Mouse (Mus musculus) forebrain, postnatal 0 days (tissue): ENCODE results near the gene Srrm4. TPM values are rescaled to one million over a fixed set of nuclear protein-coding genes. Genes with fewer than 3 reads are reported as not detected.

ENCODE experiments used
- ATAC-seq: fragments of 200-750 bp; cut with Nextera tagmentation; 2 replicates; pipeline ENCODE4 v1.8.0; 2017; ENCODE audit warnings: mild to moderate bottlenecking, moderate library complexity
- DNase-seq: peaks from one replicate; pipeline ENCODE4 v3.0.0-alpha.2; 2015
- H3K27ac ChIP-seq: fragments of 300-500 bp; sonication (generic); 2 replicates; pipeline ENCODE4 v1.5.1; 2014; ENCODE audit warnings: low read depth, mild to moderate bottlenecking, antibody characterized with exemption, low read length, moderate library complexity, mixed read lengths
- H3K27me3 ChIP-seq: fragments of 300-500 bp; sonication (generic); 2 replicates; pipeline ENCODE4 v1.6.1; 2014; ENCODE audit warnings: mild to moderate bottlenecking, low read length, mixed read lengths; ENCODE audit not compliant: insufficient read depth
- H3K36me3 ChIP-seq: fragments of 300-500 bp; sonication (generic); 2 replicates; pipeline ENCODE4 v1.6.1; 2014; ENCODE audit warnings: mild to moderate bottlenecking, moderate library complexity; ENCODE audit not compliant: insufficient read depth
- H3K4me1 ChIP-seq: fragments of 300-500 bp; sonication (generic); 2 replicates; pipeline ENCODE4 v1.6.1; 2014; ENCODE audit warnings: antibody characterized with exemption; ENCODE audit not compliant: insufficient read depth
- H3K4me2 ChIP-seq: fragments of 300-500 bp; sonication (generic); 2 replicates; pipeline ENCODE4 v1.6.1; 2014; ENCODE audit warnings: low read depth, mild to moderate bottlenecking, moderate library complexity
- H3K4me3 ChIP-seq: fragments of 300-500 bp; sonication (generic); 2 replicates; pipeline ENCODE4 v1.5.1; 2014; ENCODE audit warnings: low read depth, low read length, mixed read lengths
- H3K9ac ChIP-seq: fragments of 300-500 bp; sonication (generic); 2 replicates; pipeline ENCODE4 v1.6.1; 2014; ENCODE audit warnings: mild to moderate bottlenecking
- H3K9me3 ChIP-seq: fragments of 300-500 bp; sonication (generic); 2 replicates; pipeline ENCODE4 v1.6.1; 2016; ENCODE audit warnings: low read length
- CTCF ChIP-seq: sonication (generic); IDR thresholded peaks from 2 replicates; pipeline ENCODE4 v1.5.1; 2016; ENCODE audit warnings: antibody characterized with exemption, control low read depth, low read depth
- WGBS: fragments of 180-500 bp; shearing (Covaris S2); extraction: QIAGEN DNeasy Blood & Tissue Kit; methylation state at CpG from one replicate; pipeline ENCODE4 v1.1.7; 2014; 5-methylcytosine and 5-hydroxymethylcytosine counted together
- polyA plus RNA-seq: library from polyadenylated mRNA; unstranded; fragments of >200 nt; fragmentation: Nextera tagmentation; extraction: Ambion mirVana; gene quantifications from 2 replicates; pipeline ENCODE4 v1.2.1, GENCODE M21; 2015
- total RNA-seq: library from RNA; depleted of rRNA; stranded (reverse); fragments of >200 nt; gene quantifications from 2 replicates; pipeline ENCODE4 v1.2.3, GENCODE M21; 2014

Gene Srrm4
- total and polyA plus RNA-seq, 2 experiments from 2014 or later, result 12.7 to 16.4 TPM

DNA sequence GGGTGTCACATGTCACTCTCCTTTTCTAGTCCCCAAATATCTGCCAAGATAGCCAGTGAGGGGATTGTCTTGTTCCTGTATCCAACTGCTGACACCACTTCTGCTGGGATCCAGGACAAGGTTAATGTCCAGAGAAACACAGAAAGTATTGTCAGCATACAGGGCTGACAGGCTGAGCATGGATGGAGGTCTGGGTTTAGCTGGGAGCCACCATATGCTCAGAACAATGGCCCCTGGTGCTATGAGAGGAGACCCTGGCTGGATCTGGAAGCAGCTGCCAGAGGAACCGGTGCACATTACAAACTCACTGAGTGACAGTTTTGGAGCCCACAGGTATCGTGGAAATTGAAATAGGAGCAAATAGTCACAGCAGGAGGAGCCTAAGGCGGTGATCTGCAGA lies 52.3 kb downstream of the Srrm4 start:
- Histone ChIP-seq H3K4me3 (no peak overlapping the region), H3K27ac (peak overlapping the region; percentile 2; the same call in 1 of the 2 replicates), H3K9ac (no peak overlapping the region), H3K4me1 (peaks cover 3% of the 10 kb centered on the region; the same call in 1 of the 2 replicates), H3K9me3 (no peaks in the 10 kb centered on the region), H3K36me3 (no peaks in the 10 kb centered on the region), H3K4me2 (no peak overlapping the region), H3K27me3 (no peaks in the 10 kb centered on the region)
- 47% methylated on average over 3 of the region's 3 CpGs for WGBS
- no peak for DNase-seq
- no peak for TF ChIP-seq CTCF
- no peak for ATAC-seq

- ATAC-seq (no peak), DNase-seq (no peak)
- H3K27me3 ChIP-seq, result no peaks in the 10 kb centered on the region
- no peak overlapping the region for H3K27ac ChIP-seq
- no peak overlapping the region for H3K4me3 ChIP-seq
- H3K4me1 ChIP-seq, result peaks cover 3% of the 10 kb centered on the region; the same call in 1 of the 2 replicates
- peak; percentile 54 for TF ChIP-seq CTCF
- H3K4me2 ChIP-seq, result no peak overlapping the region
- 62% methylated on average over 3 of the region's 3 CpGs for WGBS
- no peak overlapping the region for H3K9ac ChIP-seq
- no peaks in the 10 kb centered on the region for H3K36me3 ChIP-seq
- H3K9me3 ChIP-seq, result no peaks in the 10 kb centered on the region
These were observed 53.1 kb downstream of the Srrm4 start for GRCm38 (mm10) chr5:116538491-116538890.

DNA sequence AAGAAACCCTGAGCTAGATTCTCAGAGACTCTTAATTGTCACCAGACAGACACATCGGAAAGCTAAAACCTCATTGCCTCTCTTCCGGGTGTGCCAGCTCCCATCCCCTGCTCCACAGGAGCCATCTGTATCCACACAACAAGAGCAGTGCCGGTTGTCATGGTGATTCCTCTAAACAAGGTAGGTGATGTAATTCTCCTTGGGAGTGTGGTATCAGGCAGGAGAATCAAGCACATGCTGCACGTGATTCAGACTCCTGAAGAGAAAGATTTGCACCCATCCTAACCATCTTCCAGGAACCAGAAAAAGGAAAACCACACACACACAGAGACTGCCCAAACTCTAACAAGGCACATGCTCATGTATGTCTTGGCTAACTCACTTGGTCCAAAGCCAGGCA lies 65.3 kb downstream of the Srrm4 start:
- Histone ChIP-seq H3K4me2 (no peak overlapping the region), H3K9me3 (no peaks in the 10 kb centered on the region), H3K4me1 (peaks cover 14% of the 10 kb centered on the region), H3K9ac (no peak overlapping the region), H3K27ac (peak overlapping the region; percentile 75), H3K27me3 (no peaks in the 10 kb centered on the region), H3K36me3 (no peaks in the 10 kb centered on the region), H3K4me3 (no peak overlapping the region)
- WGBS, result 16% methylated on average over 4 of the region's 4 CpGs
- ATAC-seq (peak; percentile 96), DNase-seq (peak; percentile 84)
- TF ChIP-seq CTCF, result no peak

DNA sequence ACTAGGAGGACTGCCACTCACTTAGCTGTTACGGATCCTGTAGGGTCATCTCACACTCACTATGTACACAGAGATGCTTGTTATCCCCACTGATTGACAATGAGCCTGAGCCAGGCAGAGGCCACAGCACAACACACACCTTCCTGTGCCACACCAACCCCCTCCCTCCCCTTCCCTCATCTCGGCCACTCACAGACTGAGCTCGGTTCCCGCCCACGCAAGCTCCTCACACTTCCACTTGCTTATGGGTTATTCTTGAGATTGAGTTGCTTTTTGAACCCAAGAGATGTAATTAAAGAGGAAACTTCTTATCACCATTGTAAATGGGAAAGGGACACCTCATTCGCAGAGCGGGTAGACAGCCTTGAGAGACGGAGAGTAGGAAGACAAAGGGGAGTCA lies 66.3 kb downstream of the Srrm4 start:
- 80% methylated on average over 8 of the region's 8 CpGs for WGBS
- no peak overlapping the region for H3K27ac ChIP-seq

GRCm38 (mm10) chr5:116523553-116523952 lies 68.1 kb downstream of the Srrm4 start:
- Histone ChIP-seq H3K4me1 (peaks cover 14% of the 10 kb centered on the region), H3K4me3 (no peak overlapping the region), H3K27me3 (no peaks in the 10 kb centered on the region), H3K9me3 (no peaks in the 10 kb centered on the region), H3K27ac (no peak overlapping the region), H3K4me2 (no peak overlapping the region), H3K36me3 (no peaks in the 10 kb centered on the region), H3K9ac (no peak overlapping the region)
- WGBS, result 88% methylated on average over 8 of the region's 8 CpGs
- no peak for DNase-seq
- no peak for ATAC-seq
- no peak for TF ChIP-seq CTCF

More for the DNA sequence above, 66.3 kb downstream of the Srrm4 start:
- ATAC-seq (no peak), DNase-seq (no peak)
- Histone ChIP-seq H3K36me3 (no peaks in the 10 kb centered on the region), H3K9ac (no peak overlapping the region), H3K4me3 (no peak overlapping the region), H3K9me3 (no peaks in the 10 kb centered on the region), H3K27me3 (no peaks in the 10 kb centered on the region), H3K4me2 (no peak overlapping the region), H3K4me1 (peaks cover 14% of the 10 kb centered on the region)
- TF ChIP-seq CTCF, result no peak

DNA sequence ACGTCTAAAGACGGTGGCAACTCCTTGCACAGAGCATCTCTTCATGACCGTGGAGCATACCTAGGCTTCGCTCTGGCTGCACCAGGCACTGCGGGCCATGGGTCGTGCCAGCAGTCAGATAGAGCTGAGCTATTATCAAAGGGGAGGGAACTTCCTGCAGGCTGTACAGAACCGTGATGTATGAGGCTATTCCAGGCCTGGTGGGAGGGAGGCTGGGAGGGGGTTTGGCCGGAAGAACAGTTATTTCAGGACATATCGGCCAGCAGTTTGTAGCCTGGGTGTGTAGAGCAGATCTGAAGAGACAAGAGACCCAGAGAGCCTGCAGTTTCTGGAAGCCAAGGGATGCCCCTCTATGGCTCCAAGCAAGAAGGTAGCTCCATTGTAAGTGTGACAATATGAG lies 68.5 kb downstream of the Srrm4 start:
- Histone ChIP-seq H3K9me3 (no peaks in the 10 kb centered on the region), H3K9ac (no peak overlapping the region), H3K4me2 (no peak overlapping the region), H3K4me1 (peaks cover 14% of the 10 kb centered on the region), H3K36me3 (no peaks in the 10 kb centered on the region), H3K27me3 (no peaks in the 10 kb centered on the region), H3K4me3 (no peak overlapping the region), H3K27ac (no peak overlapping the region)
- 53% methylated on average over 9 of the region's 9 CpGs for WGBS
- DNase-seq, result no peak
- ATAC-seq, result no peak
- TF ChIP-seq CTCF, result no peak

- Histone ChIP-seq H3K4me3 (no peak overlapping the region), H3K36me3 (no peaks in the 10 kb centered on the region), H3K9ac (no peak overlapping the region), H3K9me3 (no peaks in the 10 kb centered on the region), H3K4me2 (no peak overlapping the region), H3K27me3 (no peaks in the 10 kb centered on the region), H3K27ac (no peak overlapping the region), H3K4me1 (peaks cover 13% of the 10 kb centered on the region)
- WGBS, result 75% methylated on average over 11 of the region's 11 CpGs
- ATAC-seq (no peak), DNase-seq (no peak)
- no peak for TF ChIP-seq CTCF
These were observed 69.3 kb downstream of the Srrm4 start for GRCm38 (mm10) chr5:116522273-116522672.

DNA sequence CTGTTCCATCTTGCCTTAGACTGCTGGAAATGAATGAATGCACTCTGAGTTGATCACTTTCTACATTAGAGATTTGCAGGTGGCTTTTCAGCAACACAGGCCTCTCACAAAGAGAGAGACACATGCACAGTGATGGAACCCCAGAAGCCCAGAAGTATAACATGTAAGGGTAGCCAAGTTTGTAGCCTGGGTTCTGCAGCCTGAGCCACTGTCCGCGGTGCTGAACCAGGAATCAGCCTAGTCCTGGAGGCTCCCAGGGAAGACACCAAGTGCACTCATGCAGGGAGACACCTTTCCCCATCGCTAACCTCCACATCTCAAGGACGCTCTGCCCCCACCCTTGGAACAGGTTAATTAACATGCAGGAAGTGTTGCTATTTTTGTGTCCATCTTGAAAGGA lies 73.6 kb downstream of the Srrm4 start:
- no peak for TF ChIP-seq CTCF
- DNase-seq, result no peak
- no peak overlapping the region for H3K4me2 ChIP-seq
- H3K4me1 ChIP-seq, result no peaks in the 10 kb centered on the region
- peaks cover 5% of the 10 kb centered on the region; the same call in 1 of the 2 replicates for H3K36me3 ChIP-seq
- H3K27me3 ChIP-seq, result no peaks in the 10 kb centered on the region
- no peak overlapping the region for H3K4me3 ChIP-seq
- no peak for ATAC-seq
- WGBS, result 33% methylated on average over 4 of the region's 4 CpGs
- H3K9me3 ChIP-seq, result no peaks in the 10 kb centered on the region
- no peak overlapping the region for H3K27ac ChIP-seq
- no peak overlapping the region for H3K9ac ChIP-seq
